Mouse (Mus musculus): Measurements from ENCODE around the gene Plekhb1. TPM values are rescaled to one million over a fixed set of nuclear protein-coding genes. Genes with fewer than 3 reads are reported as not detected.
A peak's percentile ranks its signal among the peaks of the same experiment; 100 is the strongest.

The Plekhb1 gene
- total and polyA plus RNA-seq, 2 experiments from 2014 or later, result 1.1 to 2.7 TPM

DNA sequence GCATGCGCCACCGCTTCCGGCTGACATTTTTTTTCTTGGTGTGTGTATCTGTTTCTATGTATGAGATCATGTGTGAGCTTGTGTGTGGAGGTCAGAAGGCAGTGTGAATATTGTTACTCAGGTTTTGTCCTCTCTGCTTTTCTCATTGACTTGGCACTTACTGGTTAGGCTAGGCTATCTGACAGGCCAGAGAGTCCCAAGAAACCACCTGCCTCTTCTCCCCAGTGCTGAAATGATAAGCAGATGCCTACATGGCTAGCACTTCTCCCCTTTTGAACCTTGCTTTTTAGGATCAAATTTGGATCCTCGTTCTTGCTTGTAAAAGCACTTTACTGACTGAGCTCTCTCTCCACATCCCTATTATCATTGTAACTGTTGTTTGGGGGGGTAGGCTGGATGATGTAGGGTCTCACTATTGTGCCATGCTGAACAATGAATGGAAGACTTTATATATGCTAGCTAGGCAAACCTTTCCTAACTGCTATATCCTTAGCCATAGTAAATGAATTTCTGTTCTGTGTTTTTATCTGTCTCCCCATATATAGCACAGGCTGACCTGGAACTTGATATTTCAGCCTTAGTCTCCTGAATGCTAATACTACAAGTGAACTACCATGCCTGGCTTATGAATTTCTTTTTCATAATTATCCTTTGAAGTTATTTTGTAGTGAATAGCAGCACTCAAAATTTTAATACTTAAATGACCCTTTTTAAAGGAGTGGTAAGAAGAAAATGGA is 45.9 kb downstream of the Plekhb1 start:
- Histone ChIP-seq H3K4me1 (ENCODE audit: control insufficient read depth, insufficient read depth) (0 out of 2 replicates have a peak, but pooled peaks cover 4% of the 10 kb centered on the region), H3K4me2 (ENCODE audit: low read depth, low read length) (no peak overlapping the region), H3K36me3 (replicated peaks; ENCODE audit: control insufficient read depth, insufficient read depth, low read length) (no peaks in the 10 kb centered on the region), H3K27me3 (ENCODE audit: control insufficient read depth, insufficient read depth, low read length) (no peaks in the 10 kb centered on the region), H3K9ac (replicated peaks; ENCODE audit: low read depth, low read length) (no peak overlapping the region), H3K4me3 (ENCODE audit: low read depth, low read length) (no peak overlapping the region), H3K27ac (ENCODE audit: low read depth) (no peak overlapping the region), H3K9me3 (replicated peaks; ENCODE audit: control insufficient read depth, low read length) (no peaks in the 10 kb centered on the region)
- no peak for ATAC-seq (ENCODE audit: insufficient read depth, low read depth)
- TF ChIP-seq CTCF (IDR thresholded peaks at IDR 0.05; ENCODE audit: low read depth) (no peak), EP300 (IDR thresholded peaks at IDR 0.05; ENCODE audit: low read depth) (no peak)
- WGBS, result 82% methylated on average over 4 of the region's 4 CpGs
- DNase-seq (ENCODE audit: low spot score), result no peak

DNA sequence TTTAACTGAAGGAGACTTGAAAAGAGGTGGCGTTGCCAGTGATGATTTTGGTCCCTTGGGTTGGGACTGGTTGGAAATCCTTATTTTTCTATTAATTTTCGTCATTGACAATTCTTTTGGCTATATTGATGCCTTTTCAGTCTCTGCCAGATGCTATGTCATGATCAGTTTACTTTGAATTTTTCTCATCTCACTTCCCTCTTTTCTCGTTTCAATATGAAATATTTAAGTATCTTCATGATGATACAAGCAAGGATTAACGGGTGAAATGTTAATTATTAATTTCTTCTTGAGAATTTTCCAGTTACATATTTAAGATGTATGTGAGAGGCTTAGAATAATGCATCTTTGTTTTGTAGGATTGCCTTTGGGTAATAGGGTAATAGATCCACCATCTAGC is 53.3 kb downstream of the Plekhb1 start:
- DNase-seq (ENCODE audit: low spot score), result no peak
- H3K4me3 ChIP-seq (ENCODE audit: low read depth, low read length), result peak overlapping the region; percentile 89
- H3K4me1 ChIP-seq (ENCODE audit: control insufficient read depth, insufficient read depth), result peaks cover 10% of the 10 kb centered on the region
- H3K4me2 ChIP-seq (ENCODE audit: low read depth, low read length), result peak overlapping the region; percentile 91
- H3K9me3 ChIP-seq (replicated peaks; ENCODE audit: control insufficient read depth, low read length), result no peaks in the 10 kb centered on the region
- no peak for ATAC-seq (ENCODE audit: insufficient read depth, low read depth)
- no peak for TF ChIP-seq CTCF (IDR thresholded peaks at IDR 0.05; ENCODE audit: low read depth)
- TF ChIP-seq EP300 (IDR thresholded peaks at IDR 0.05; ENCODE audit: low read depth), result no peak
- peak overlapping the region; percentile 96 for H3K9ac ChIP-seq (replicated peaks; ENCODE audit: low read depth, low read length)
- H3K27ac ChIP-seq (ENCODE audit: low read depth), result peak overlapping the region; percentile 96
- no peaks in the 10 kb centered on the region for H3K27me3 ChIP-seq (ENCODE audit: control insufficient read depth, insufficient read depth, low read length)
- WGBS, result 10% methylated on average over 4 of the region's 4 CpGs
- H3K36me3 ChIP-seq (replicated peaks; ENCODE audit: control insufficient read depth, insufficient read depth, low read length), result no peaks in the 10 kb centered on the region

DNA sequence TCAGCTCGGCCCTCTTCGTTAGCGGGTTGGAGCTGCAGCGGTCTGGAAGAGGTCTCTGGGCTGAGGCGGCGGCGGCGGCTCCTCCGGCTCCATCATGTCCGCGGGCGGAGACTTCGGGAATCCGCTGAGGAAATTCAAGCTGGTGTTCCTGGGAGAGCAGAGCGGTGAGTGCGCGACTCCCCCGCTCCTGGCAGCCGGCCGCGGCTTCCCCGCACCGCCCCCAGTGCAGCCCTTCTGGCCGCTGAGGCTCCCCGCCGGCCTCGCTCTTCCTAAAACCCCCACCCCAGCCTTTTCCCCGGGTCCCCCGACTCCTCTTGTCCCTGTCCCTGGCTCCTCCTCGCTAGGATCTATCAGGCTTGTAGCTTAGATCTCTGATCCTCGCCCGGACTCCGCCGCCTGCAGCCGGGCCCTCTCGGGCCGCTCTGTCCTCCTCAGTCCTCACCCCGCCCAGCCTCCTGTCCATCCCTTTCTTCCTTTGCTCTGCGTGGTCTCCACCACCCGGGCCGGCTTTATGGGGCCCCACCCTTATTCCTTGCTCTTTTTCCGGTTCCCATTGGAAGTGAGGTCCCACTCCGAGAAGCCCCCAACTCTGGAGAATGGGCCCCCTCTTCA is 54.0 kb downstream of the Plekhb1 start, which contains the start of gene Mrpl48:
Gene Mrpl48 (minus strand): TSS at position 172 of the 612 bp plus-strand sequence.
- H3K36me3 ChIP-seq (replicated peaks; ENCODE audit: control insufficient read depth, insufficient read depth, low read length), result no peaks in the 10 kb centered on the region
- WGBS, result under 1% methylated on average over 33 of the region's 43 CpGs

DNA sequence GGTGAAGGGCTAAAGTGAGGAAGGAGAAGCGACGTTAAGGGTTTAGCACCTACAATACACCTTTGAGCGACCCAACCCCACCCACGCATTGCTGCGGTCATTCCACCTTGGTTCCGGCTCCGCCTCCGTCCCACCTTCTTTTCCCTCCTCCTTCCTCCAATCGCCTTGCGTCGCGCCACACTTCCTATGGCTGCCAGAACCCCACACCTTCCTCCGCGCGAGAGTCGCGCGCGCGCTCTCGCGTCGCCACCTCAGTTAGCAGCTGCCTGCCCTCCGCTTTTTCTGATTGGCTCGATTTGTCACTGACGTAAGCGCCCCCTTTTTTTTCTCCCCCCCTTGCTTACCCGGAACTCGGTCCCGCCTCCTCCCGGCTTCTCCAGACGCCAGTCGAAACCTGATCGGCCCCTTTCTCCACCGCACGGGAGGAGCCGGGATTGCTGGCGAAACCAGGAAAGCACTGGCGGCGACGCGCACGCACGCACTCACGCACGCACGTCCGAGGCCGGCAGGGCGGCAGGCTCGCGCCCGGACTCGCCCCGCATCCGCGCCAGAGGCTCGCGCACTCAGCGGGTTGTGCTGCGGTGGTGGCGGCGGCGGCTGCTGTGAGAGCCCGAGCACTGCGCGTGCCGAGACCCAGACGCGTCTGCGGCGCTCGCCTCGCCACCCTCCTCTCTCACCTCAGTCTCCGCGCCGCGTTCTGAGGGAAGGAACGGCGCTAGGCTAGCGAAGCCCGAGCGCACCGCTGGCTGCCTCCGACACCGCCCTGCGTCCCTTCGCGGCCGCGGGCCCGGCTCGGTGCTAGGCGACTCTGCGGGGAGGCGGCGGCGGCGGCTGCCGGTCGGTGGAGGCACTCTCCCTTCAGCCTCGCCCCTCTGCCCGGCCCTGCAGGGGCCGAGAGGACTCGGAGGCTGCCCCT is 54.7 kb downstream of the Plekhb1 start, which contains the start of gene Rab6a:
Gene Rab6a (plus strand): TSS at position 197 of the 916 bp plus-strand sequence.
- Histone ChIP-seq H3K27me3 (ENCODE audit: control insufficient read depth, insufficient read depth, low read length) (no peaks in the 10 kb centered on the region), H3K4me1 (ENCODE audit: control insufficient read depth, insufficient read depth) (peaks cover 10% of the 10 kb centered on the region), H3K36me3 (replicated peaks; ENCODE audit: control insufficient read depth, insufficient read depth, low read length) (no peaks in the 10 kb centered on the region), H3K9ac (replicated peaks; ENCODE audit: low read depth, low read length) (peak within 1 kb of the TSS; percentile 96), H3K27ac (ENCODE audit: low read depth) (peak within 1 kb of the TSS; percentile 96), H3K4me3 (ENCODE audit: low read depth, low read length) (peak within 1 kb of the TSS; percentile 89), H3K9me3 (replicated peaks; ENCODE audit: control insufficient read depth, low read length) (no peaks in the 10 kb centered on the region), H3K4me2 (ENCODE audit: low read depth, low read length) (peak within 1 kb of the TSS; percentile 91)
- ATAC-seq (ENCODE audit: insufficient read depth, low read depth) (peak; percentile 95), DNase-seq (ENCODE audit: low spot score) (peak; percentile 99)
- peak; percentile 22; the same call in 1 of the 2 replicates for TF ChIP-seq EP300 (IDR thresholded peaks at IDR 0.05; ENCODE audit: low read depth)
- peak; percentile 21; the same call in 1 of the 2 replicates for TF ChIP-seq CTCF (IDR thresholded peaks at IDR 0.05; ENCODE audit: low read depth)
- WGBS, result under 1% methylated on average over 71 of the region's 105 CpGs

More for the DNA sequence above, 54.0 kb downstream of the Plekhb1 start, which contains the start of gene Mrpl48:
- peak within 1 kb of the TSS; percentile 96 for H3K27ac ChIP-seq (ENCODE audit: low read depth)
- H3K9ac ChIP-seq (replicated peaks; ENCODE audit: low read depth, low read length), result peak within 1 kb of the TSS; percentile 96
- H3K27me3 ChIP-seq (ENCODE audit: control insufficient read depth, insufficient read depth, low read length), result no peaks in the 10 kb centered on the region
- H3K4me1 ChIP-seq (ENCODE audit: control insufficient read depth, insufficient read depth), result peaks cover 10% of the 10 kb centered on the region
- peak within 1 kb of the TSS; percentile 89 for H3K4me3 ChIP-seq (ENCODE audit: low read depth, low read length)
- H3K4me2 ChIP-seq (ENCODE audit: low read depth, low read length), result peak within 1 kb of the TSS; percentile 91
- peak; percentile 59 for DNase-seq (ENCODE audit: low spot score)
- no peaks in the 10 kb centered on the region for H3K9me3 ChIP-seq (replicated peaks; ENCODE audit: control insufficient read depth, low read length)
- TF ChIP-seq EP300 (IDR thresholded peaks at IDR 0.05; ENCODE audit: low read depth) (no peak), CTCF (IDR thresholded peaks at IDR 0.05; ENCODE audit: low read depth) (no peak)
- ATAC-seq (ENCODE audit: insufficient read depth, low read depth), result peak; percentile 24

DNA sequence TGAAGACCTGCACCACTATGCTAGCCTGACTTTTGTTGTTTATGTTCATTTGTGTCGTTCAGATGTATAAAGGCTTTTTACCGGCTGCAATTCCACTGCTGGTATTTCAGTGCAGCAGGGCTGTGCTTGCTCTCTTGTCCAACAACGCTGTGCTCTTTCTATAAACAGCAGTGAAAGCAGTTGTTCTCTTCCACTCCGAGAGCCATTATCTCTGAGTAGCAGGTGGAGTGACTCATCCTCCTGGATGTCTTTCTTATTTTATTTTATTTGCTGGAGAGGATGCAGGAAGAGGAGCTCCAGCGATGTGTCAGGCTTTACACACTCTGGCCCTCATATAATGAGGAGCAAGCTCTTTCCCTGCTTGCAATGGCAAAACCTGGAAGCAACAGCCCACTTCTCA is 62.0 kb downstream of the Plekhb1 start:
- Histone ChIP-seq H3K27me3 (ENCODE audit: control insufficient read depth, insufficient read depth, low read length) (no peaks in the 10 kb centered on the region), H3K36me3 (replicated peaks; ENCODE audit: control insufficient read depth, insufficient read depth, low read length) (no peaks in the 10 kb centered on the region), H3K4me2 (ENCODE audit: low read depth, low read length) (no peak overlapping the region), H3K4me1 (ENCODE audit: control insufficient read depth, insufficient read depth) (no peaks in the 10 kb centered on the region), H3K9ac (replicated peaks; ENCODE audit: low read depth, low read length) (no peak overlapping the region), H3K9me3 (replicated peaks; ENCODE audit: control insufficient read depth, low read length) (no peaks in the 10 kb centered on the region), H3K4me3 (ENCODE audit: low read depth, low read length) (no peak overlapping the region), H3K27ac (ENCODE audit: low read depth) (no peak overlapping the region)
- DNase-seq (ENCODE audit: low spot score) (no peak), ATAC-seq (ENCODE audit: insufficient read depth, low read depth) (no peak)
- WGBS, result 47% methylated on average over 5 of the region's 5 CpGs
- TF ChIP-seq EP300 (IDR thresholded peaks at IDR 0.05; ENCODE audit: low read depth) (no peak), CTCF (IDR thresholded peaks at IDR 0.05; ENCODE audit: low read depth) (no peak)

Measured in heart, postnatal 0 days (tissue).